Mouse (Mus musculus) spleen, adult 12 weeks (tissue): ENCODE results near the gene Slc36a1.

ENCODE experiments used
- DNase-seq: peaks from one replicate; pipeline ENCODE4 v3.0.0; 2022; ENCODE audit warnings: low spot score

The Slc36a1 gene

DNA sequence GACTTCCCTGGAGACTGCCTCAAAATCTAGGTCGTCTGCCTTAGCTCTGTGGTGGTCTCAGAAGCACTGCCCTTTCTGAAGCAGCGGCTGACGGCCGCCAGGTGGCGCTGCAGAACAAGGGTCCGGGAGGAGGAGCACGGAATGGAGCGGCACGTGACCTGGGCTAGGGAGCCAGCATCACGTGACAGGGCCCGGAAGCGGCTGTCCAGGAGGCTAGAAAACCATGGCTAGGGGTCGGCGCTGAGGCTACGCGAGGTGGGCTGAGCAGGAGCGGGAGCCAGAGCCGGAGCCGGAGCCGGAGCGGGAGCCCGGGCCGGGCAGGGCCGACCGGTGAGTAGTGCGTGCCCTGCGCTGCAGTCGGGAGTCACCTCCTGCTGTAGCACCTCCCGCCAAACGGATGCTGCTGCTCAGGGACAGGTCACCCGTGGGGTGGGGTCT lies at the start of gene Slc36a1:
Gene Slc36a1 (plus strand): TSS at position 192 of the 438 bp plus-strand sequence.
- peak; percentile 83 for DNase-seq

GRCm38 (mm10) chr11:55154398-55155069 lies 49.6 kb upstream of the Slc36a1 start:
- DNase-seq: no peak

GRCm38 (mm10) chr11:55155070-55155421 lies 49.1 kb upstream of the Slc36a1 start:
- DNase-seq: peak; percentile 29

- DNase-seq: peak; percentile 69
Measured at GRCm38 (mm10) chr11:55158785-55159359, 45.3 kb upstream of the Slc36a1 start.

DNA sequence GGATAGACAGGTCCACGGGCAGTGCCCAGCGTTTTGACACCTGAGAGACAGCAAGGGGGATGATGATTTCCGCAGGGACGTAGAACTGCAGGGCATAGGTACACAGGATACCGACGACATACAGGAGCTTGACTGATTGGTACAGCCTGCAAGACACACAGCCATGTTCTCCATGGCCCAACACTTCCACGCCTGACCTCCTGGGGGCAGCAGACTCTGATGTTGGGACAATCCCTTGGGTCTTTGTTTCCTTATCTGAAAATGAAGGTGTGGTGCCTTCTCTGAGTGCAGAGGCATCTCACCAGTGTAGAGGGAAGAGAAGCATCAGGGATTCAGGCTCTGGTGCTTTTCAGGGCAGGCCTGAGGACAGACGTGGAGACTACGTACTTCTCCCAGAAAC lies 41.5 kb upstream of the Slc36a1 start:
- DNase-seq: peak; percentile 10

GRCm38 (mm10) chr11:55164723-55165122 lies 39.4 kb upstream of the Slc36a1 start:
- peak; percentile 15 for DNase-seq

- DNase-seq: no peak
Measured at GRCm38 (mm10) chr11:55165748-55166147, 38.4 kb upstream of the Slc36a1 start.

DNA sequence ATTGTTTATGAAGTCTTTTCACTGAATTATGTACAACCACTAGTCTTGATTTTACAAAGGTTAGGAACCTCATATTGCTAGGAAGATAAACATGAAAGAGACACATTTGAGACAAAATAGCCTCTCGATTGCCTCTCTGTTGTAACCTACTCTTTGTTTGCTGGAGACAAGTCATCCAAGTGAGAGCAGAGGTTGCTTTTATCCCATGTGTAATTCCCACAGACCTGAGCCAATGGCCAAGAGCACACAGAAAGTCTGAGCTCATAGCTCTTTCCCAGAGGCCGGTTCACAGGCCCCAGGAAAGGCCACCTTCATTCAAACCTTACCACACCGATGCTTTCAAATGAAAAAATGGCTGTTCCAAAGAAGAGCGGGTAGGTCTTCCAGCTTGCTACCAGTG lies 35.6 kb upstream of the Slc36a1 start:
- DNase-seq: no peak

GRCm38 (mm10) chr11:55168914-55169313 lies 35.2 kb upstream of the Slc36a1 start:
- DNase-seq: no peak

- DNase-seq: no peak
Measured at GRCm38 (mm10) chr11:55170501-55170900, 33.6 kb upstream of the Slc36a1 start.

GRCm38 (mm10) chr11:55178830-55179229 lies 25.3 kb upstream of the Slc36a1 start:
- DNase-seq: no peak

DNA sequence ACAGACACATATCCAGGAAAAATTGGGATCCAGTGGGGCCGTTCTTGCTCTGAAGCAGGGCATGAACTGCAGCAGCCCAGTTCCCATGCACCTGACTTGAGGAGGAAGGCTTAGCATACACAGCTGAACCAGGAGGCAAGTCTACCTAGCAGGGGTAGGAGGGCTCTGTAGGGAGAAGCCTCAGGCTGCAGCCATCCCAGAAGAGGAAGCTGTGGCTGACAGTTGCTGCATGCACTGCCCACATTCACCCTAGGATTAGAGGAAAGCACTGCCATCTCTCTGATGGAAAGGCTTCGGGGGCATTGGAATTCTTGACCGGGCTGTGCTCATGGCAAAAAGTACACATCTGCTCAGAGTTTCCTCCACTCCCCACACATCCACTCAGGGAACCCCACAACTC lies 24.3 kb upstream of the Slc36a1 start:
- no peak for DNase-seq

- no peak for DNase-seq
Measured at GRCm38 (mm10) chr11:55183124-55183523, 21.0 kb upstream of the Slc36a1 start.

DNA sequence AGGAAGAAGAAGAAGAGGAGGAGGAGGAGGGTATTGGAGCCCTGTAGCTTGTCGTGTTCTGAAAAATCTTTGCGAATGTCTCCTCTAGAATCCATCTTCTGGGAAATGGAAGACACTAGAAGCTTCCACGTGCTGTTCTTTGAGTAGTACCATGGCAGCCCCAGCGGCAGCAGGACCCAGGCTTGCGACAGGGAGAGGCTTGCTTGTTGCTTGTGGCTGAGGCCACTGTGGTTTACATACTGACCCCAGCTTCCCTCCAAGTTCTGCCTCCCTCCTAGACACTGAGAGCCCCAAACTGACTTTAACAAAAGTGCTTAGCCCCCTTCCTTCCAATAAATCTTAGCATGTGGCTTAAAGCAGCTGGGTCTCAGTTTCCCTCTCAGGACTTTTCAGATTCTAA lies 19.9 kb upstream of the Slc36a1 start:
- DNase-seq: no peak

DNA sequence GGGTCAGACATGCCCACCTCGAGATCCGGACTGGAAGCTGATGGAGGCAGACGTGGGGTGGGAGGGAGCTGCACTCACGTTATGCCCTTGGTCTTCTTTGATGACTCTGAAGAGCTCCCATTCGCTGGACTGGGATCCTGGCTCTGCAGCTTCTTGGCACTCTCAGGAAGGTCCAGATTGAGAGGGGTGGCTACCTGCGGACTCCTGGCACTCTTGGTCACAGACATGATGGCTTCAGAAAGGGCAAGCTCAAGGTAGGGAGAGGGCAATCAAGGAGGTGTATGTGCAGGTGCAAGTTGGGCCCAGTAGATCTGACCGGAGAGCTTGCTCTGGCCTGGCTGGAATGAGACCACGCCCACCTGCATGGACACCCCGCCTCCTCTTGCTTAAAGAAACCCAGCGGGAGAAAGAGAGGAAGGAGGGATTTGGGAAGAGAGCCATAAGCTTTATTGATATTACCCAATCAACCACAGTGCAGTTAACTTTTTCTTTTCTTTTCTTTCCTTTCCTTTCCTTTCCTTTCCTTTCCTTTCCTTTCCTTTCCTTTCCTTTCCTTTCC lies 19.3 kb upstream of the Slc36a1 start, which contains the start of gene Slc36a2:
Gene Slc36a2 (minus strand): TSS at position 345 of the 559 bp plus-strand sequence.
- DNase-seq: no peak

DNA sequence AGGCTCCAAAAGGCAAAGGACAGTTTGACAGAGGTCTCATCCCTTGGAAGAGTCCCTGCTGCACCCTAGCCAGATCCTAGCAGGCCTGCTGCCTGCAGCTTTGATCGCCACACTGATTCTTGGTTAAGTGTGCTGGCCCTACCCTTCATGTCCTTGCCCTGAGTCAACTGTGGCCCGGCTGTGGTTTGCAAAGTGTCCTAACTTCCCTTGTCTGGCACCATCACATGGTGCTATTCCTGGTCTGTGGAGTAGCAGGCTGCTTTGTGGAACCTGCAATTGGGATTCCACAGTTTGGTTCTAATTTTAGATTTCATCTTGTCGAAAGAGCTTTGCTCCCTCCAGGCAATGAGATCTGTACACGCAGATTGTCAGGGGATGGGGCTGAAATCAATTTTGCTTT lies 16.9 kb upstream of the Slc36a1 start:
- no peak for DNase-seq

DNA sequence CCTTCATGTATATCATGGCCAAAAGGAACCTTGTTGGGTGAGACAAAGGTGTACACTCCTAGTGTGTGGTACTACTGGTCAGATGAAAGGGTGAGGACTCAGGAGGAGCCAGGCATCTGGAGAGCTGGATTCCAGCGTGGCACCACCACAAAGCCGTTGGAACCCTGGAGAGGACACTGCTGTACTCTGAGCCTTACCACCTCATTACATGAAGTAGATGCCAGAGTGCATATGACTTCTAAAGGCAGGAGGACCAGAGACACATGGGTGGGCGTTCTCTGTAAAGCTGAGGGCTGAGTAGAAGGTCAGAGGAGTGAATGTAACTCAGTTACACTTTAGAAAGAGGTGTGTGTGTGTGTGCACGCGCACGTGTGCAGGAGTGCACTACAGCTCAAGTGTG lies 16.4 kb upstream of the Slc36a1 start:
- no peak for DNase-seq

DNA sequence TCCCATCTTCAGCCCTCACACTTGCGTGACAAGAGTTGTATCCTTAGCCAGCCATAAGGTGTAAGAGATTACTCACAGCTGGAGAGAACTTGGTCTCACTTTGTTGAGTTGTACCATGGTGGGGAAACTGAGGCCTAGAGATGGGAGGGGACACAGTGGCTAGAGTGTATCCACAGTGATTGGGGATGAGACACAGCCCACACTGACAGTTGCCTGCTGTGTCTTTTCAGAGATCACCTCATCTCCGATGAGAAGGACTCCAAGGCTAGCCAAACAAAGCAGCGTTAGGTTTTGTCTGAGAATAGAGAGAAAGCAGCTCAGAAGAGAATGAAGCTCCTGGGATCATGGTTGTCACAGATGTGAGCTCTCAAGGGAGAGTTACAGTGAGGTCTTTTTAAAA lies 13.9 kb upstream of the Slc36a1 start:
- no peak for DNase-seq

DNA sequence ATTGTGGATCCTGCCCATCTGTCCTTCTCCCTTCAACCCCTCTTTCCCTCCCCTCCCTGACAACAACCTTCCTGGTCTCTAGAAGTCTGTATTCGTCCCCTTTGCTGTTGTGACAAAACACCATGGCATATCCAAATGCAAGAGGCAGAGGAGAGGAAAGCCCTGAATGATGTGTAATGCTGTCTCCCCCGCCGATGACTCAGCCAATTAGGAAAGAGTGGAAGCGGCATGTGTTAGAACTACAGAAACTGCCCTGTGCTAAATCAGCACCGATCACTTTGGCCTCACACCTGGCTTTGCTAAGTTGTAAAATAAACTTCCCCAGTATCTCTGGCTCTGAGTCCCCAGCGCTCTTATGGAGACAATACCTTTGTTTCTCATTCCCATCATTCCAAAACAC lies 7.1 kb upstream of the Slc36a1 start:
- no peak for DNase-seq

DNA sequence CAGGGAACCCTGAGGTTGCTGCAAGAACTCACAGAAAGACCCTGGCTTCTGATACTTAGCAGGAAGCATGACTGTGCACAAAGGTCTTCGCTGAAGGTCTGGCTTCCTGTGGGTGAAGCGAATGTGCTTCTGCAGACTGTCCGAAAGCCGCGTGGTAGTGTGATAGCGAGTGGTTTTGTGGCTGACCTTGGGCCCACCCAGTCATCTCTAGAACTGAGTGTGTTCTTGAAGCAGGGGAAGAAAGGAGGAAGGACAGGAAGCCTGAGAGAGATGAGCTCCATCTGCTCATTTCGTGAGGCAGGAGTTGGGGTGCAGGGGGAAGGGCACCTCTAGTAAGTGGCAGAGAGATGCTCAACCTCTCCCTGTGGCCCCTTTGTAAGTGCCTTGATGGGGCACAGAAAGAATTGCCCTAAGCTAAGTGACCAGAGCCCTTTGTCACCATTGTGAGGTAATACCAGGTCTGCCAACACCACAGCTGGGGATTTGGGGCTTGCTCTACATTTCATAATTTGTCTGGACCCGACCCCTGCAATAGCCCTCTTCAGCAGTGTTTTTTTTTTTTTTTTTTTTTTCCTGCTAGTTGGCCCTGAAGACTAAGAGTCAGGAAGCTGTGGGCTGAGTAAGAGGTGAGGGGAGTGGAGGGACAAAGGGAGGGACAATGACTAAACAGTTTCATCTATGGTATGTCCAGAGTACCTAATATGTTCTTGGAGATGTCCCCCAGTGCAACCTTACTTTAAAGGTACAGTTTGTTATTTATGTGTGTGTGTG lies 6.2 kb upstream of the Slc36a1 start:
- DNase-seq: no peak

DNA sequence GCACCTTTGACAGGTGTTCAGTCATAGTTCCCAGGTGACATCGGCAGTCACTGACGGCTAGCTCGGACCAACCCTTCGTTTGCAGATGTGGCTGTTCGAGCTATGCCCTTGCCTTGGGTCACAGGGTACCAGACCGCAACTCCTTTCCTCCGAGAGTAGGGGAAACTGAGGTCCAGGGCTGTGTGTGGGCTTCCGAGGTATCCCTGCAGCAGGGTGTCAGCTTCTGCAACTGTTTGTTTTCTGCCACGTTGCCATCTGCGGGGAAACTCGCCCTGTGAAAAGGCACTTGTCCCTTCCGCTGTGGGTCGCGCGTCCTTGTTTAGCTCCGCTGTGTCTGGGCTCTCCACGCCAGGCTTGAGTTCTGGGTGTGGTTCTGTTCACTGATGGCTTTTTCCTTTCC lies 452 bp downstream of the Slc36a1 start:
- DNase-seq: no peak

DNA sequence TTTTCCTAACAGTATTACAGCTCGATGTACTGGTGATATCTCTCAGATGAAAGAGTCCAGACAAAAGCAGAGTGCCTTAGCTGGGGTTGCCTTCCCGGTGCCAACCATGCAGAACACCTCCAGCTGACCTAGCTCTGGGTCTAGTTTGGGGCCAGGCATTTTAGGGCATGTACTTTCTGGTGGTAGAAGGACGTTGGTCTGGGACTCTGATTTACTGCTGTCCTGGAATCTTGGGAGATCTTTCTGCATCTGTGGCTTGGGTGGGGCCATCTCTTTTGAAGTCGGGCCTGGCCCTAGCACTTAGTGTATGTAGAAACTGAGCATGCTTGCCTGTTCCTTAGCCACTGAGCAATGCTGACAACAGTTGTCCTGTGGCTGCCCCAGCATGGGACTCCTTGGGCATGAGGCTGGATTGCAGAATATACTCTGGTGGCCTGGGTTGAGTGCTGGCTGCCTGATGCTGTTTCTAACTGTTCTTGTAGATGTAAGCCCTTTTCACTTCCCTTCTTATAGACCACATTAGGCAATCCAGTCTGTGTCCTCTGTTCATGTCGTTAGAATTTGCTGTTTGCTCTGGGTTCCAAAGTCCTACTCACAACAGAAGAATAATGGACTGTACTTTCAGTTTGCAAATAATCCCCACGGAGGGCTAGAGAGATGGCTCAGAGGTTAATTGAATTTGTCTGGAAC lies 4.0 kb downstream of the Slc36a1 start:
- no peak for DNase-seq
